Mouse (Mus musculus) small intestine, adult 2 months (tissue): ENCODE data around the gene Lamb2. TPM values are rescaled to one million over a fixed set of nuclear protein-coding genes. Genes with fewer than 3 reads are reported as not detected.

Experiments used
- H3K27ac ChIP-seq: fragments of 200-500 bp; 2 replicates; pipeline ENCODE4 v1.5.1; 2012; ENCODE audit warnings: low read depth, low read length, control low read depth, inconsistent platforms; ENCODE audit not compliant: insufficient read depth
- H3K27me3 ChIP-seq: fragments of 200-500 bp; 2 replicates; pipeline ENCODE4 v1.6.1; 2012; ENCODE audit warnings: mild to moderate bottlenecking, moderate library complexity, low read length, inconsistent platforms; ENCODE audit not compliant: control insufficient read depth, insufficient read depth
- H3K36me3 ChIP-seq: fragments of 200-500 bp; 2 replicates; pipeline ENCODE4 v1.6.1; 2012; ENCODE audit warnings: mild to moderate bottlenecking, low read length, control low read depth, inconsistent platforms; ENCODE audit not compliant: control insufficient read depth, insufficient read depth
- H3K4me1 ChIP-seq: fragments of 200-500 bp; 2 replicates; pipeline ENCODE4 v1.6.1; 2012; ENCODE audit warnings: low read length, inconsistent platforms, mixed read lengths; ENCODE audit not compliant: control insufficient read depth, insufficient read depth, insufficient read length
- H3K4me3 ChIP-seq: fragments of 200-500 bp; 2 replicates; pipeline ENCODE4 v1.5.1; 2012; ENCODE audit warnings: low read depth, mild to moderate bottlenecking, control low read depth, inconsistent platforms, low read length, moderate library complexity
- CTCF ChIP-seq: fragments of 200-500 bp; IDR thresholded peaks from 2 replicates; pipeline ENCODE4 v1.5.1; 2012; ENCODE audit warnings: low read depth, mild to moderate bottlenecking, control low read depth, inconsistent platforms, low read length, moderate library complexity, mixed read lengths; ENCODE audit not compliant: insufficient replicate concordance, insufficient read length; ENCODE audit errors: extremely low read depth
- POLR2A ChIP-seq: fragments of 200-500 bp; IDR thresholded peaks from 2 replicates; pipeline ENCODE4 v1.6.1; 2012; ENCODE audit warnings: low read depth, mild to moderate bottlenecking, control low read depth, inconsistent platforms, low read length, moderate library complexity
- WGBS: fragments of 180-500 bp; shearing (Covaris S2); methylation state at CpG from one replicate; pipeline ENCODE4 v1.1.7; 2018; 5-methylcytosine and 5-hydroxymethylcytosine counted together
- polyA plus RNA-seq: library from polyadenylated mRNA; depleted of rRNA; stranded (reverse); fragments of >200 nt; gene quantifications from 2 replicates; pipeline ENCODE4 v1.2.3, GENCODE M21; 2012

Lamb2 gene
- polyA plus RNA-seq, 1 experiment, result 22.3 TPM

DNA sequence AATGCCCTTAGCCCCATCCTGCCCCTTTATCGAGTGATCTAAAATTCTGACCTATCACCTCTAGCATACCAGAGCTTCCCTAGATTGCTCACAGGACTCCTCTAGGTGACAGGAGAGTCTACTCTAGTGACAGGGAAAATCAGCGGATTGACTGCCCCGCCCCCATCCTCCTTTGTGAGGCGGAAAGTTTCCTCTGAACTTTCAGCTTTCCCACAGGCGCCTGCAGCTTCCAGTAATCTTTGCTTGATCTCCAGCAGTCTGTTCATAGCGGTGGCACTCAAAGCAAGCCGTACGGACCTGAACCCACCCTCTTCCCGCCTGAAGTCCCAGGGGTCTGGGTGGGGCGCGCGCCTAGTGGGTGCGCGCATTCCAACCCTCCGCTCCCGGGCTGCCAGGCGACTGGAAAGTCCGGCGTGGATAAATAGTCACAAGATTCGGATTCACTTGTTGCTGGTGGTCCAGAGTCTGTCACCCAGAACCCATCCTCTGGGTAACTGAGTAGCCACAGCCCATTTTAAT lies 839 bp upstream of the Lamb2 start:
- WGBS, result under 1% methylated on average over 20 of the region's 20 CpGs
- Histone ChIP-seq H3K36me3 (no peaks in the 10 kb centered on the region), H3K27me3 (no peaks in the 10 kb centered on the region), H3K4me1 (peaks cover 2% of the 10 kb centered on the region), H3K27ac (peak overlapping the region; percentile 12; the same call in 1 of the 2 replicates), H3K4me3 (peak overlapping the region; percentile 60)
- TF ChIP-seq POLR2A (no peak), CTCF (no peak)

GRCm38 (mm10) chr9:108479241-108479640 lies 295 bp upstream of the Lamb2 start:
- Histone ChIP-seq H3K36me3 (no peaks in the 10 kb centered on the region), H3K4me1 (peaks cover 2% of the 10 kb centered on the region), H3K27ac (no peak overlapping the region), H3K27me3 (no peaks in the 10 kb centered on the region), H3K4me3 (peak overlapping the region; percentile 60; the same call in 1 of the 2 replicates)
- 17% methylated on average over 11 of the region's 11 CpGs for WGBS
- TF ChIP-seq CTCF (no peak), POLR2A (no peak)

DNA sequence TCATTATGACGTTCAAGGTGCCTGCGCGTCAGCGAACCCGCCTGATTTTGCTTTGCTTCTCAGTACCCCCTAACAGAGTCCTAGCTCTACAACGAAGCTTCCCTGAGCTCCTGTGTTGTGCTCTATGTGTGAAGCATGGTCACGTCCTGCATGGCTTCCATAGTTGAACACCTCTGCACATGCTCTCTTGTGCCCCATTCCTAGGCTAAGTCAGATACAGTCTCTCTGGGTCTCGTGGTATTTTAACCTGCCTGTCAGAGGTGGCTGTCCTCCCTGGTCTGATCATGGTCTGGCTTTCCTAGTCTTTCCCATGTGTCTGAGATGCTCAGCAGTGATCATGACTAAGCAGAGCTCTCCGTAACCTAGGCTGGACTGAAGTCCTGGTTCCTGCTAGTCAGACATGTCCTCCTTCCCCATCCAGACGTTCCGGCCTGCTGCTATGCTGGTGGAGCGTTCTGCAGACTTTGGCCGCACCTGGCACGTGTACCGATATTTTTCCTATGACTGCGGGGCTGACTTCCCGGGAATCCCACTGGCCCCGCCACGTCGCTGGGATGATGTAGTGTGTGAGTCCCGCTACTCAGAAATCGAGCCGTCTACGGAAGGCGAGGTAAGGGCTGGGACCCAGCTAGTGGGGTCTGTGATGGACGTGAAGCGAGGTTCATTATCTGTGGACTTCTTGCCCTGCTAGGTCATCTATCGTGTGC lies 1.4 kb downstream of the Lamb2 start:
- Histone ChIP-seq H3K4me3 (no peak overlapping the region), H3K4me1 (peaks cover 2% of the 10 kb centered on the region), H3K27me3 (no peaks in the 10 kb centered on the region), H3K36me3 (no peaks in the 10 kb centered on the region), H3K27ac (no peak overlapping the region)
- TF ChIP-seq CTCF, result no peak
- no peak for TF ChIP-seq POLR2A
- 90% methylated on average over 28 of the region's 28 CpGs for WGBS

- WGBS, result 86% methylated on average over 19 of the region's 19 CpGs
- no peak for TF ChIP-seq POLR2A
- no peak for TF ChIP-seq CTCF
- H3K4me3 ChIP-seq, result no peak overlapping the region
- H3K27me3 ChIP-seq, result no peaks in the 10 kb centered on the region
- peaks cover 2% of the 10 kb centered on the region for H3K4me1 ChIP-seq
- H3K27ac ChIP-seq, result no peak overlapping the region
- no peaks in the 10 kb centered on the region for H3K36me3 ChIP-seq
Measured at GRCm38 (mm10) chr9:108481520-108482210, 2.1 kb downstream of the Lamb2 start.

DNA sequence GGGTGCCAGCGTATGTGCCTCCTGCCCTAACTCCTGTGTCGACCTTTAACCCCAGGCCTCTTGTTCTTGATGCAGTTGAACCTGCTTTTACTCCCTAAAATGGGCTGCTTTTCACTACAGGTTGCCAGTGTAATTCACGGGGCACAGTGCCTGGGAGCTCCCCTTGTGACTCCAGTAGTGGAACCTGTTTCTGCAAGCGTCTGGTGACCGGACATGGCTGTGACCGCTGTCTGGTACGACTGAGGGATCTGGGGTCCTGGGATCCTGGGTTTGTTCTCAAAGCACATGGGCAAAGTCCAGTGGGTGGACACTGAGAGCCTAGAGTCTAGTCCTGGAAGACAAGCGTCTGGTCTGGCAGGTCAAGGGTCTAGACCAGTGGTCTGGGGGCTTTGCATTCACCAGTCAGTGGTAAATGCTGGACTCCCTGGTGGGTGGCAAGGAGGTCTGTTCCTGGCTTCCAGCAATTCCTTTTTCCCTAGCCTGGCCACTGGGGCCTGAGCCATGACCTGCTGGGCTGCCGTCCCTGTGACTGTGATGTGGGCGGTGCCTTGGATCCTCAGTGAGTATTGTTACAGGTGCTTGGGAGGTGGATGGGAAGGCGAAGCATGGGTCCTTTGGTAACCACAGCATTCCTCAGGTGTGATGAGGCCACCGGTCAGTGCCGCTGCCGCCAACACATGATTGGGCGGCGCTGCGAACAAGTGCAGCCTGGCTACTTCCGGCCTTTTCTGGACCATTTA lies 3.7 kb downstream of the Lamb2 start:
- Histone ChIP-seq H3K27ac (no peak overlapping the region), H3K4me1 (peaks cover 2% of the 10 kb centered on the region), H3K36me3 (no peaks in the 10 kb centered on the region), H3K4me3 (no peak overlapping the region), H3K27me3 (no peaks in the 10 kb centered on the region)
- TF ChIP-seq POLR2A (no peak), CTCF (no peak)
- WGBS, result 91% methylated on average over 18 of the region's 18 CpGs

GRCm38 (mm10) chr9:108484021-108484420 lies 4.5 kb downstream of the Lamb2 start:
- 97% methylated on average over 15 of the region's 15 CpGs for WGBS
- TF ChIP-seq POLR2A, result no peak
- no peak for TF ChIP-seq CTCF
- H3K27ac ChIP-seq, result no peak overlapping the region
- no peaks in the 10 kb centered on the region for H3K36me3 ChIP-seq
- peaks cover 2% of the 10 kb centered on the region for H3K4me1 ChIP-seq
- no peak overlapping the region for H3K4me3 ChIP-seq
- H3K27me3 ChIP-seq, result no peaks in the 10 kb centered on the region

DNA sequence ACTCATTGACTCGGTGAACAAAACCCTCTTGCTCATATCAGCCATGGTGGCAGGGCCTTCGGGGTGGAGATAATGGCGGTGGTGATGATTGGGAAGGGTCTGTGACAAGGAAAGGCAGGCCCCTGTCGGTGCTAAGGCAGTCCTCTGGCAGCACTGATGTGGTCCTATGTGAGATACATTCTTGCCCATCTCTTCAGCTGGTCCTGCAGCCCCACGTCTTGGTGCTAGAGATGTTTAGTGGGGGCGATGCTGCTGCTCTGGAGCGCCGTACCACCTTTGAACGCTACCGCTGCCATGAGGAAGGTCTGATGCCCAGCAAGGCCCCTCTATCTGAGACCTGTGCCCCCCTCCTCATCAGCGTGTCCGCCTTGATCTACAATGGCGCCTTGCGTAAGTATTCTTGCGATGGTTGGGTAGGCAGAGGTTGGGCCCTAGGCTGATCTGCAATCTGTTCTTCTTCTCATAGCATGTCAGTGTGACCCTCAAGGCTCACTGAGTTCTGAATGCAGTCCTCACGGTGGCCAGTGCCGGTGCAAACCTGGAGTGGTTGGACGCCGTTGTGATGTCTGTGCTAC lies 5.9 kb downstream of the Lamb2 start:
- Histone ChIP-seq H3K36me3 (no peaks in the 10 kb centered on the region), H3K27ac (no peak overlapping the region), H3K4me1 (peaks cover 6% of the 10 kb centered on the region), H3K27me3 (no peaks in the 10 kb centered on the region), H3K4me3 (no peak overlapping the region)
- 92% methylated on average over 19 of the region's 19 CpGs for WGBS
- TF ChIP-seq POLR2A, result no peak
- no peak for TF ChIP-seq CTCF
